Mouse (Mus musculus) limb, embryonic 14.5 days (tissue): ENCODE measurements around the gene Tnr. TPM values are rescaled to one million over a fixed set of nuclear protein-coding genes. Genes with fewer than 3 reads are reported as not detected.

Source experiments
- ATAC-seq: fragments of 200-750 bp; cut with Nextera tagmentation; 2 replicates; pipeline ENCODE4 v1.8.0; 2017; ENCODE audit warnings: low read depth, moderate number of reproducible peaks, moderate TSS enrichment; ENCODE audit not compliant: low FRiP score
- DNase-seq: peaks from one replicate; pipeline ENCODE4 v3.0.0-alpha.2; 2015; ENCODE audit warnings: low spot score
- H3K27ac ChIP-seq: fragments of 300-500 bp; sonication (generic); replicated peaks from 2 replicates; pipeline ENCODE4 v1.5.1; 2014; ENCODE audit warnings: low read depth, mild to moderate bottlenecking, low read length, moderate library complexity, mixed read lengths
- H3K27me3 ChIP-seq: fragments of 300-500 bp; sonication (generic); 2 replicates; pipeline ENCODE4 v1.6.1; 2014; ENCODE audit warnings: low read length, mixed read lengths; ENCODE audit not compliant: control insufficient read depth, insufficient read depth
- H3K36me3 ChIP-seq: fragments of 300-500 bp; sonication (generic); 2 replicates; pipeline ENCODE4 v1.6.1; 2014; ENCODE audit warnings: mild to moderate bottlenecking, low read length, moderate library complexity, mixed read lengths; ENCODE audit not compliant: control insufficient read depth, insufficient read depth
- H3K4me1 ChIP-seq: fragments of 300-500 bp; sonication (generic); 2 replicates; pipeline ENCODE4 v1.6.1; 2014; ENCODE audit warnings: antibody characterized with exemption, low read length, mixed read lengths; ENCODE audit not compliant: control insufficient read depth, insufficient read depth
- H3K4me2 ChIP-seq: fragments of 300-500 bp; sonication (generic); replicated peaks from 2 replicates; pipeline ENCODE4 v1.6.1; 2014; ENCODE audit warnings: low read depth, mild to moderate bottlenecking, low read length, moderate library complexity; ENCODE audit not compliant: severe bottlenecking
- H3K4me3 ChIP-seq: fragments of 300-500 bp; sonication (generic); replicated peaks from 2 replicates; pipeline ENCODE4 v1.5.1; 2014; ENCODE audit warnings: low read length
- H3K9ac ChIP-seq: fragments of 300-500 bp; sonication (generic); 2 replicates; pipeline ENCODE4 v1.6.1; 2014; ENCODE audit warnings: mild to moderate bottlenecking, low read depth, low read length, moderate library complexity; ENCODE audit not compliant: severe bottlenecking
- H3K9me3 ChIP-seq: fragments of 300-500 bp; sonication (generic); 2 replicates; pipeline ENCODE4 v1.6.1; 2016; ENCODE audit warnings: low read length; ENCODE audit not compliant: control insufficient read depth
- POLR2A ChIP-seq: fragments of 200-500 bp; IDR thresholded peaks from 2 replicates; pipeline ENCODE4 v1.8.0; 2012; ENCODE audit warnings: inconsistent platforms, mild to moderate bottlenecking, moderate library complexity, borderline replicate concordance; ENCODE audit not compliant: insufficient read depth, insufficient read length; ENCODE audit errors: extremely low read depth
- WGBS: fragments of 180-500 bp; shearing (Covaris S2); extraction: QIAGEN DNeasy Blood & Tissue Kit; methylation state at CpG from one replicate; pipeline ENCODE4 v1.1.7; 2014; 5-methylcytosine and 5-hydroxymethylcytosine counted together
- polyA plus RNA-seq, 2 experiments: library from polyadenylated mRNA; depleted of rRNA in 1 of 2; stranded (reverse) in 1 of 2; unstranded in 1 of 2; fragments of >200 nt; fragmentation: Nextera tagmentation in 1 of 2; extraction: Ambion mirVana in 1 of 2; gene quantifications; 2 replicates each; pipeline versions ENCODE4 v1.2.1 to v1.2.3; 2012 to 2014

Tnr gene
- polyA plus RNA-seq, 2 experiments = 0.03 to 0.15 TPM

GRCm38 (mm10) chr1:159629822-159630589 lies 106.4 kb downstream of the Tnr start:
- ATAC-seq (no peak), DNase-seq (no peak)
- Histone ChIP-seq H3K4me3 (no peak overlapping the region), H3K36me3 (no peaks in the 10 kb centered on the region), H3K27me3 (no peaks in the 10 kb centered on the region), H3K9me3 (no peaks in the 10 kb centered on the region), H3K9ac (no peak overlapping the region), H3K4me2 (no peak overlapping the region), H3K4me1 (no peaks in the 10 kb centered on the region), H3K27ac (no peak overlapping the region)
- WGBS = 79% methylated on average over 5 of the region's 5 CpGs
- no peak for TF ChIP-seq POLR2A

- Histone ChIP-seq H3K4me1 (no peaks in the 10 kb centered on the region), H3K9me3 (no peaks in the 10 kb centered on the region), H3K9ac (no peak overlapping the region), H3K27ac (no peak overlapping the region), H3K36me3 (no peaks in the 10 kb centered on the region), H3K27me3 (no peaks in the 10 kb centered on the region), H3K4me3 (no peak overlapping the region), H3K4me2 (no peak overlapping the region)
- ATAC-seq = no peak
- TF ChIP-seq POLR2A = no peak
- DNase-seq = no peak
- WGBS = 75% methylated on average over 3 of the region's 3 CpGs
Observed at GRCm38 (mm10) chr1:159632558-159632957, 109.0 kb downstream of the Tnr start.

GRCm38 (mm10) chr1:159639408-159639807 lies 115.8 kb downstream of the Tnr start:
- no peaks in the 10 kb centered on the region for H3K36me3 ChIP-seq
- H3K9ac ChIP-seq = no peak overlapping the region
- H3K4me2 ChIP-seq = no peak overlapping the region
- no peaks in the 10 kb centered on the region for H3K27me3 ChIP-seq
- TF ChIP-seq POLR2A = no peak
- H3K4me1 ChIP-seq = no peaks in the 10 kb centered on the region
- no peak overlapping the region for H3K4me3 ChIP-seq
- H3K9me3 ChIP-seq = no peaks in the 10 kb centered on the region
- no peak overlapping the region for H3K27ac ChIP-seq
- 85% methylated on average over 4 of the region's 4 CpGs for WGBS
- no peak for DNase-seq
- no peak for ATAC-seq

GRCm38 (mm10) chr1:159645719-159646118 lies 122.2 kb downstream of the Tnr start:
- H3K4me1 ChIP-seq = no peaks in the 10 kb centered on the region
- WGBS = 90% methylated on average over 4 of the region's 4 CpGs
- H3K27me3 ChIP-seq = no peaks in the 10 kb centered on the region
- no peak for TF ChIP-seq POLR2A
- H3K9me3 ChIP-seq = no peaks in the 10 kb centered on the region
- no peak overlapping the region for H3K4me3 ChIP-seq
- ATAC-seq (no peak), DNase-seq (no peak)
- H3K27ac ChIP-seq = no peak overlapping the region
- no peaks in the 10 kb centered on the region for H3K36me3 ChIP-seq
- no peak overlapping the region for H3K4me2 ChIP-seq
- H3K9ac ChIP-seq = no peak overlapping the region

- no peak for TF ChIP-seq POLR2A
- H3K36me3 ChIP-seq = no peaks in the 10 kb centered on the region
- WGBS = 55% methylated on average over 4 of the region's 4 CpGs
Observed at GRCm38 (mm10) chr1:159650486-159650885, 126.9 kb downstream of the Tnr start.

More at GRCm38 (mm10) chr1:159650486-159650885, 126.9 kb downstream of the Tnr start:
- Histone ChIP-seq H3K4me1 (no peaks in the 10 kb centered on the region), H3K9ac (no peak overlapping the region), H3K9me3 (no peaks in the 10 kb centered on the region), H3K27me3 (no peaks in the 10 kb centered on the region), H3K4me2 (no peak overlapping the region), H3K4me3 (no peak overlapping the region), H3K27ac (no peak overlapping the region)
- DNase-seq = no peak
- ATAC-seq = no peak
